Comparison of ENCODE assay signal across 26 mouse cellular contexts in genomic region chr6:94063542-94063941, GRCm38 (mm10).
DNase-seq lines count a peak whose midpoint lies in the region; ATAC-seq and TF ChIP-seq lines count a peak whose summit lies in the region.
"Had no signal": no experiment of that assay in that cellular context is flagged by ENCODE, and none has a peak within 500 bp of the region (broad histone marks: within the 10 kb centered on the region; RNA-seq: fewer than 3 reads in every experiment).

No protein-coding gene starts in this region.

- intact Hi-C loops in heart, postnatal 25 days (cut with DNase I), result no loop called here

- H3K36me3 ChIP-seq in heart, embryonic 15.5 days, result no peaks in the 10 kb centered on the region
- H3K36me3 ChIP-seq in liver, postnatal 0 days (replicated peaks; ENCODE audit: insufficient read depth, low read length), result no peaks in the 10 kb centered on the region
- H3K36me3 ChIP-seq in liver, embryonic 11.5 days (ENCODE audit: control insufficient read depth, insufficient read depth, low read length), result no peaks in the 10 kb centered on the region
- H3K36me3 ChIP-seq: forebrain, embryonic 10.5 days; limb, embryonic 13.5 days; liver, embryonic 13.5 days had no signal

- TF ChIP-seq EP300 in liver, postnatal 0 days (IDR thresholded peaks at IDR 0.05; ENCODE audit: low read depth), result no peak

- TF ChIP-seq CTCF in liver, postnatal 0 days (IDR thresholded peaks at IDR 0.05; ENCODE audit: low read depth), result no peak

- H3K4me2 ChIP-seq in heart, embryonic 15.5 days, result no peak overlapping the region
- H3K4me2 ChIP-seq in liver, postnatal 0 days (ENCODE audit: low read depth, low read length), result no peak overlapping the region
- H3K4me2 ChIP-seq in liver, embryonic 11.5 days, result no peak overlapping the region
- H3K4me2 ChIP-seq: limb, embryonic 13.5 days; liver, embryonic 13.5 days had no signal

- H3K27me3 ChIP-seq in heart, embryonic 15.5 days, result no peaks in the 10 kb centered on the region
- no peaks in the 10 kb centered on the region for H3K27me3 ChIP-seq in liver, postnatal 0 days (ENCODE audit: insufficient read depth, low read length)
- H3K27me3 ChIP-seq in liver, embryonic 11.5 days (replicated peaks; ENCODE audit: control insufficient read depth, insufficient read depth, low read length), result no peaks in the 10 kb centered on the region
- H3K27me3 ChIP-seq: limb, embryonic 13.5 days; liver, embryonic 13.5 days had no signal

- no peaks in the 10 kb centered on the region for H3K9me3 ChIP-seq in heart, embryonic 15.5 days (replicated peaks)
- no peaks in the 10 kb centered on the region for H3K9me3 ChIP-seq in liver, postnatal 0 days (ENCODE audit: low read length)
- no peaks in the 10 kb centered on the region for H3K9me3 ChIP-seq in liver, embryonic 11.5 days (ENCODE audit: control insufficient read depth, low read length)
- H3K9me3 ChIP-seq: forebrain, embryonic 10.5 days; limb, embryonic 13.5 days; liver, embryonic 13.5 days had no signal

- WGBS in heart, embryonic 15.5 days, result 75% methylated on average over 4 of the region's 4 CpGs
- WGBS in liver, postnatal 0 days (ENCODE audit: insufficient replicate concordance), result 56% methylated on average over 4 of the region's 4 CpGs
- 71% methylated on average over 4 of the region's 4 CpGs for WGBS in liver, embryonic 11.5 days

- H3K9ac ChIP-seq in heart, embryonic 15.5 days, result no peak overlapping the region
- no peak overlapping the region for H3K9ac ChIP-seq in liver, postnatal 0 days (replicated peaks)
- H3K9ac ChIP-seq in liver, embryonic 11.5 days (ENCODE audit: low read depth, low read length), result no peak overlapping the region
- H3K9ac ChIP-seq: limb, embryonic 13.5 days; liver, embryonic 13.5 days had no signal

- H3K27ac ChIP-seq in heart, embryonic 15.5 days, result peak overlapping the region; percentile 20
- H3K27ac ChIP-seq in liver, postnatal 0 days (ENCODE audit: low read depth), result 0 out of 2 replicates have a peak overlapping the region, but pooled peaks have one; percentile 2
- H3K27ac ChIP-seq in liver, embryonic 11.5 days (ENCODE audit: low read depth, low read length), result no peak overlapping the region
- peak overlapping the region; percentile 30; the same call in 1 of the 2 replicates for H3K27ac ChIP-seq in brown adipose tissue, adult 24 weeks (replicated peaks; ENCODE audit: low read depth, low read length)
- H3K27ac ChIP-seq: forebrain, embryonic 10.5 days; limb, embryonic 13.5 days; liver, embryonic 13.5 days had no signal

- H3K4me1 ChIP-seq in heart, embryonic 15.5 days (replicated peaks), result peaks cover 34% of the 10 kb centered on the region
- peaks cover 8% of the 10 kb centered on the region for H3K4me1 ChIP-seq in liver, postnatal 0 days (ENCODE audit: insufficient read depth)
- H3K4me1 ChIP-seq in liver, embryonic 11.5 days (replicated peaks; ENCODE audit: control insufficient read depth, insufficient read depth, low read length), result peaks cover 15% of the 10 kb centered on the region; the same call in 1 of the 2 replicates
- peaks cover 15% of the 10 kb centered on the region for H3K4me1 ChIP-seq in brown adipose tissue, adult 24 weeks (ENCODE audit: control insufficient read depth, insufficient read depth, insufficient read length, low read length)

- H3K4me3 ChIP-seq in heart, embryonic 15.5 days, result no peak overlapping the region
- H3K4me3 ChIP-seq in liver, postnatal 0 days (ENCODE audit: low read depth, low read length), result no peak overlapping the region
- no peak overlapping the region for H3K4me3 ChIP-seq in liver, embryonic 11.5 days (ENCODE audit: low read depth, low read length)
- no peak overlapping the region for H3K4me3 ChIP-seq in brown adipose tissue, adult 24 weeks (ENCODE audit: insufficient read depth, low read depth, low read length)
- H3K4me3 ChIP-seq: forebrain, embryonic 10.5 days; limb, embryonic 13.5 days; liver, embryonic 13.5 days had no signal

- no peak for ATAC-seq in heart, embryonic 15.5 days (replicated peaks; ENCODE audit: insufficient number of reproducible peaks, insufficient read depth, low FRiP score, low read depth)
- ATAC-seq in liver, postnatal 0 days, result no peak
- no peak for ATAC-seq in liver, embryonic 11.5 days (replicated peaks; ENCODE audit: low FRiP score)
- ATAC-seq: CD4-positive, CD25-positive, alpha-beta regulatory T cell, adult 4 months; forebrain, embryonic 16.5 days had no signal

- peak; percentile 75 for DNase-seq in heart, adult 11 months
- DNase-seq in heart, adult 8-10 months (ENCODE audit: low spot score), result no peak
- DNase-seq in heart, postnatal 25 days (ENCODE audit: low spot score), result no peak
- no peak for DNase-seq in liver, postnatal 0 days
- no peak for DNase-seq in liver, embryonic 11.5 days (ENCODE audit: low spot score)
- DNase-seq in cerebellum, postnatal 10 days, result no peak
- DNase-seq: adrenal gland, postnatal 14 days; cerebellum, adult 11 months; cerebellum, postnatal 14 days; gastrocnemius, postnatal 36 days; kidney, adult 11 months; kidney, postnatal 14 days; layer of hippocampus, postnatal 36 days; liver, embryonic 13.5 days; lung, postnatal 4 days; midbrain, embryonic 14.5 days; right cerebral cortex, postnatal 14 days; spleen, adult 18-20 months; thymus, adult 18-20 months; thymus, postnatal 36 days had no signal
